Mouse (Mus musculus): ENCODE data around the gene Hook2. TPM values are rescaled to one million over a fixed set of nuclear protein-coding genes. Genes with fewer than 3 reads are reported as not detected.

Hook2 gene
- polyA plus RNA-seq, 2 experiments, result 17.7 to 18.1 TPM

DNA sequence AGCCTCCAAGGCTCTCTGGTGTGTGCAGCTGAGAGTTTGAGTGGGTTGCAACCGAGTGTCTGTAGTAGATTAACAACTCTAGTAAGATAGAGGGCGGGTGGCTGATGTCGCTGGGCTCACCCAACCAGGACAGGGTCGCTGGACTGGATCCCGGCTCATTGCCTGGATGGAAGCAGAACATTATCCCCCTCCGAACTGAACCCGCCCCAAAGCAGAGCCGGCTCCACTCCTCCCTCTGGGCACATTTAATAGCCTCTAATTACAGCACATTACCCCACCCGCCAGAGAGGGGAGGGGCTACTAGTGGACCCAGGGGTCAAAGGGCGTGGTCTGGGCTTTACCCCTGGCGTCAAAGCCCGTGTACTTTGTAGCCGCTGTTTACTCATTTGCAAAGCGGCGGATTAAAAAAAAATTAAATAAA lies 1.1 kb upstream of the Hook2 start:
- TF ChIP-seq POLR2A (IDR thresholded peaks at IDR 0.05; ENCODE audit: borderline replicate concordance, extremely low read depth, insufficient read depth, insufficient read length), result no peak
- no peak for ATAC-seq (ENCODE audit: low FRiP score, low read depth)
- Histone ChIP-seq H3K36me3 (ENCODE audit: control insufficient read depth, insufficient read depth, low read length) (no peaks in the 10 kb centered on the region), H3K4me1 (ENCODE audit: control insufficient read depth, insufficient read depth, low read length) (peaks cover 21% of the 10 kb centered on the region), H3K4me2 (replicated peaks; ENCODE audit: low read depth, low read length, severe bottlenecking) (peak overlapping the region; percentile 75), H3K9me3 (ENCODE audit: control insufficient read depth, low read length) (no peaks in the 10 kb centered on the region), H3K27me3 (ENCODE audit: control insufficient read depth, insufficient read depth, low read length) (no peaks in the 10 kb centered on the region), H3K9ac (ENCODE audit: low read depth, low read length, severe bottlenecking) (no peak overlapping the region), H3K4me3 (replicated peaks; ENCODE audit: low read length) (0 out of 2 replicates have a peak overlapping the region, but pooled peaks have one; percentile 67), H3K27ac (replicated peaks; ENCODE audit: low read depth, low read length) (no peak overlapping the region)
- WGBS, result 6% methylated on average over 15 of the region's 15 CpGs
- DNase-seq (ENCODE audit: low spot score), result no peak

DNA sequence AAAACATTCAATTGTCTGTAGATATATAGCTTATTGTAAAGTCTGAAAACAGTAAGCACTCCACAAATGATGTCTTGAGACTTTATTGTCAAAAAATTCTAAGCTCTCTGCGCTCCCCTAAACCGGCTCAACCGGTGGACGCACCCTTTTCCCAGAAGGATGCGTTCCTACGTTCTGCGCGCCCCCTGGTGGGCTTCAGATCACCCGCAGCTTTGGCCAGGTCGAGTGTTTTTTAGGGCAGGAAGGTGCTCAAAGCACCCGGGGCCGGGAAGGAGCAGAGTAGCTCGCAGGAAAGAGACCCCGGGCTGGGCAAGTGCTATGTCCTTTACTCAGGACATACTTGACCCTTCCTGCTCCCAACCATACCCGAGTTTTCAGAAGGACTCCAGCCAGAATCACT lies 593 bp upstream of the Hook2 start:
- peak; percentile 69 for ATAC-seq (ENCODE audit: low FRiP score, low read depth)
- peak overlapping the region; percentile 67 for H3K4me3 ChIP-seq (replicated peaks; ENCODE audit: low read length)
- H3K27ac ChIP-seq (replicated peaks; ENCODE audit: low read depth, low read length), result peak overlapping the region; percentile 44; the same call in 1 of the 2 replicates
- H3K9ac ChIP-seq (ENCODE audit: low read depth, low read length, severe bottlenecking), result peak overlapping the region; percentile 69
- WGBS, result under 1% methylated on average over 15 of the region's 15 CpGs
- TF ChIP-seq POLR2A (IDR thresholded peaks at IDR 0.05; ENCODE audit: borderline replicate concordance, extremely low read depth, insufficient read depth, insufficient read length), result no peak
- H3K9me3 ChIP-seq (ENCODE audit: control insufficient read depth, low read length), result no peaks in the 10 kb centered on the region
- DNase-seq (ENCODE audit: low spot score), result peak; percentile 89
- no peaks in the 10 kb centered on the region for H3K27me3 ChIP-seq (ENCODE audit: control insufficient read depth, insufficient read depth, low read length)
- peak overlapping the region; percentile 75 for H3K4me2 ChIP-seq (replicated peaks; ENCODE audit: low read depth, low read length, severe bottlenecking)
- H3K4me1 ChIP-seq (ENCODE audit: control insufficient read depth, insufficient read depth, low read length), result peaks cover 16% of the 10 kb centered on the region
- H3K36me3 ChIP-seq (ENCODE audit: control insufficient read depth, insufficient read depth, low read length), result 0 out of 2 replicates have a peak, but pooled peaks cover 3% of the 10 kb centered on the region

DNA sequence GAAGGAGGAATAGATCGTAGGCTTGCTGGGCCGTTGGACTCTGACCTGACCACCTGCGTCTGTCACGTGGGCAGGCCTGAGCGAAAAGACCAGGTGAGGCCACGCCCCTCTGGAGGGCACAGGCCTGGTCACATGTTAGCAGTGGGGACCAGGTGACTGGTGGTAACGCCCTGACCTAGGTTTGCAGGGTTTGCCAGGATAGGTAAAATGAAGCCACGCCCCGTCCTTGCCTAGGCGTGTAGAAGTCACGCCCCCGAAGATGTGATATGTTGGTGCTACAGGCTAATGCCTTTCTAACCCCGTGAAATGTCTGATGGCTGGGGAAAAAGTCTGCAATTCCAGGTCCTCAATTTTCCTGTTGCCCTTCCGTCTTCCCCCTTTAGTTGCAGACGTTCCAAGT lies 433 bp downstream of the Hook2 start:
- peak overlapping the region; percentile 67 for H3K4me3 ChIP-seq (replicated peaks; ENCODE audit: low read length)
- DNase-seq (ENCODE audit: low spot score) (peak; percentile 79), ATAC-seq (ENCODE audit: low FRiP score, low read depth) (peak; percentile 19; the same call in 1 of the 2 replicates)
- H3K9ac ChIP-seq (ENCODE audit: low read depth, low read length, severe bottlenecking), result peak overlapping the region; percentile 69
- no peaks in the 10 kb centered on the region for H3K9me3 ChIP-seq (ENCODE audit: control insufficient read depth, low read length)
- H3K36me3 ChIP-seq (ENCODE audit: control insufficient read depth, insufficient read depth, low read length), result 0 out of 2 replicates have a peak, but pooled peaks cover 6% of the 10 kb centered on the region
- H3K27me3 ChIP-seq (ENCODE audit: control insufficient read depth, insufficient read depth, low read length), result no peaks in the 10 kb centered on the region
- 1% methylated on average over 15 of the region's 15 CpGs for WGBS
- peak overlapping the region; percentile 75 for H3K4me2 ChIP-seq (replicated peaks; ENCODE audit: low read depth, low read length, severe bottlenecking)
- peaks cover 8% of the 10 kb centered on the region for H3K4me1 ChIP-seq (ENCODE audit: control insufficient read depth, insufficient read depth, low read length)
- H3K27ac ChIP-seq (replicated peaks; ENCODE audit: low read depth, low read length), result 0 out of 2 replicates have a peak overlapping the region, but pooled peaks have one; percentile 43
- TF ChIP-seq POLR2A (IDR thresholded peaks at IDR 0.05; ENCODE audit: borderline replicate concordance, extremely low read depth, insufficient read depth, insufficient read length), result no peak

DNA sequence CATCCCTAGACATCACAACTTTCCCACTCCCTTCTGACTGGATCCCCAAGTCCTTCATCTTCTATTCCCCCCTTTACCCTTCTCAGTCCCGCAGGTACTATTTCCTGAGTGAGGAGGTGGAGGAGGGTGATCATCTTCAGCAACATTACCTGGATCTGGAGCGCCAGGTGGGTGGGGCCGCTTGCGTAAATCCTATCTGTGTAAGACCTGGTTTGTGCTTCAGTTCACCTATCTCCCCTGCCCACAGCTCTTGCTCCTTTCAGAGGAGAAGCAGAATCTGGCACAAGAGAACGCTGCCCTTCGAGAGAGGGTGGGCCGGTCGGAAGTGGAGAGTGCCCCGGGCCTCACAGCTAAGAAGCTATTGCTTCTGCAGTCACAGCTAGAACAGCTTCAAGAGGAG lies 4.0 kb downstream of the Hook2 start:
- Histone ChIP-seq H3K27ac (replicated peaks; ENCODE audit: low read depth, low read length) (no peak overlapping the region), H3K9ac (ENCODE audit: low read depth, low read length, severe bottlenecking) (no peak overlapping the region), H3K4me2 (replicated peaks; ENCODE audit: low read depth, low read length, severe bottlenecking) (no peak overlapping the region), H3K4me1 (ENCODE audit: control insufficient read depth, insufficient read depth, low read length) (peaks cover 6% of the 10 kb centered on the region), H3K36me3 (ENCODE audit: control insufficient read depth, insufficient read depth, low read length) (0 out of 2 replicates have a peak, but pooled peaks cover 6% of the 10 kb centered on the region), H3K27me3 (ENCODE audit: control insufficient read depth, insufficient read depth, low read length) (no peaks in the 10 kb centered on the region), H3K9me3 (ENCODE audit: control insufficient read depth, low read length) (no peaks in the 10 kb centered on the region), H3K4me3 (replicated peaks; ENCODE audit: low read length) (no peak overlapping the region)
- no peak for DNase-seq (ENCODE audit: low spot score)
- ATAC-seq (ENCODE audit: low FRiP score, low read depth), result no peak
- WGBS, result 91% methylated on average over 9 of the region's 9 CpGs
- no peak for TF ChIP-seq POLR2A (IDR thresholded peaks at IDR 0.05; ENCODE audit: borderline replicate concordance, extremely low read depth, insufficient read depth, insufficient read length)

DNA sequence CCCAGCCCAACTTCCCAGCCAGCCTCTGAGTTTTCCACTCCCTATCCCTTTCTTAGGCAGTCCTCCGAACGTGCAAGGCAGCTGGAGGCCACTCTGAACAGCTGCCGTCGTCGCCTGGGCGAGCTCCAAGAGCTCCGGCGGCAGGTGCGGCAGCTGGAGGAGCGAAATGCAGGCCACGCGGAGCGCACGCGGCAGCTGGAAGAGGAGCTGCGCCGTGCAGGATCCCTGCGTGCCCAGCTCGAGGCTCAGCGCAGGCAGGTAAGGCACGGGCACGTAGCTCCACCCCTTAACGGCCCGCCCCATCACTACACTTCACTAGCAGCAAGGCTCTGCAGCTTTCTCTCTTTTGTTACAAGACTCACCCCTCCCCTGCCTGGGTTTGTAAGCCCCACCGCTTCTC lies 5.3 kb downstream of the Hook2 start:
- TF ChIP-seq POLR2A (IDR thresholded peaks at IDR 0.05; ENCODE audit: borderline replicate concordance, extremely low read depth, insufficient read depth, insufficient read length), result no peak
- no peak overlapping the region for H3K4me2 ChIP-seq (replicated peaks; ENCODE audit: low read depth, low read length, severe bottlenecking)
- DNase-seq (ENCODE audit: low spot score), result peak; percentile 50

More for the DNA sequence above, 5.3 kb downstream of the Hook2 start:
- Histone ChIP-seq H3K4me1 (ENCODE audit: control insufficient read depth, insufficient read depth, low read length) (peaks cover 4% of the 10 kb centered on the region), H3K36me3 (ENCODE audit: control insufficient read depth, insufficient read depth, low read length) (0 out of 2 replicates have a peak, but pooled peaks cover 6% of the 10 kb centered on the region), H3K9me3 (ENCODE audit: control insufficient read depth, low read length) (no peaks in the 10 kb centered on the region), H3K9ac (ENCODE audit: low read depth, low read length, severe bottlenecking) (no peak overlapping the region), H3K27ac (replicated peaks; ENCODE audit: low read depth, low read length) (no peak overlapping the region), H3K4me3 (replicated peaks; ENCODE audit: low read length) (no peak overlapping the region), H3K27me3 (ENCODE audit: control insufficient read depth, insufficient read depth, low read length) (no peaks in the 10 kb centered on the region)
- WGBS, result 17% methylated on average over 24 of the region's 25 CpGs
- ATAC-seq (ENCODE audit: low FRiP score, low read depth), result peak; percentile 61
